Mouse (Mus musculus): ENCODE measurements around the gene Sfxn5.
A peak's percentile ranks its signal among the peaks of the same experiment; 100 is the strongest.

Sfxn5 gene

DNA sequence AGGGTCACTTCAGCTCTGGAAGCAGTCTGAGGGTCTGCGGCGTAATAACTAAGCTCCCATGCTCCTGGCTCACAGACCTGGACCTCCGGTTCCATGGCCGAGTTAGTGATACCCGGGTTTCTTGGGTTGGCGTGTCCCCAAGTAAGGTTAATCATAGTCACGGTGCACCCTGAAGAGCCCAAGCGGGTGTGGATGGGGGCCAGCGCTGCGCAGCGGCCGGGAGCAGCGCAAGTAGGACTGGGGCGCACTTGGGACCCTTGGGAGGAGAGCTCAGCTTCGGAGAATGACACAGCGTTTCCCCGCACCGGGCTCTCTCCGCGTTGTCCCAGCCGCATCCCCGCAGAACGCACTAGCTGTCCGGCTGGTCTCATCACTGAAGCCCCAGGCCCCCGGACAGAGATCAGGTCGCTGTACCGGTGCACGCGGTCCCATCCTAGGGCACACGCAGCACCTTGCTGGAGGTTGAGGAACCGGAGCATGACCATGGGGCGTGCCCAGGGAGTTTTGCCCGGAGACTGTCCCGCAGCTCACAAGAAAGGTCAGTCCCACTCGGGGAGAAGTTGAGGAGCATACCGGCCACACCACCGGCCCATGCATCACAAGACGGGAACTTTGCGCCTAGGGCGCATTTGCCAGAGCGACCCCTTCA lies 747 bp downstream of the Sfxn5 start:
- DNase-seq, result peak; percentile 96

GRCm38 (mm10) chr6:85331736-85332135 lies 1.5 kb downstream of the Sfxn5 start:
- no peak for DNase-seq

DNA sequence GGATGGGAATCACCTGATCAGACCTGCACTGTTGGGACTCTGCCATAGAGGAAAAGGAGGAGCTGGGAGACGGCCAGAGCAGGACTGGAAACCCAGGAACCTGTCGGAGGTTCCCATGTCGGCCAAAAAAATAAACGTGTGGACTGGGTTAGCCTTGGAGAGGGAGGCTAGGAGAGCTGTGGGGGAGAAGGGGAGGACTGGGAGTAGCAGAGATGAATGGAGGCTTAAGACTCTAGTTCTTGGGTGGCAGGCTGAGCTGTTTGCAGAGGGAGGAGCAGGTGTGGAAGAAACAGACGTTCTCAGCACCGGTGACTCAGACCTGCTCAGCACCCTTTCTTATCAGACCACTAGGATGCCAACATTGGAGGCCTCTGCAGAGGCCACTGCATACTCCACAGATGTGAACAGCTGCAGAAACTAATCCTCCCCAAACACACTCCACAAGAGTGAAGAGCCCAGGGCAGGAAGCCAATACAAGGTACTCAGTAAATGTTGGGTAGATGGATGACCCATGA lies 1.9 kb downstream of the Sfxn5 start:
- DNase-seq, result peak; percentile 94

- no peak for DNase-seq
Measured at GRCm38 (mm10) chr6:85329666-85330185, 3.5 kb downstream of the Sfxn5 start.

GRCm38 (mm10) chr6:85326564-85326963 lies 6.7 kb downstream of the Sfxn5 start:
- DNase-seq, result no peak

DNA sequence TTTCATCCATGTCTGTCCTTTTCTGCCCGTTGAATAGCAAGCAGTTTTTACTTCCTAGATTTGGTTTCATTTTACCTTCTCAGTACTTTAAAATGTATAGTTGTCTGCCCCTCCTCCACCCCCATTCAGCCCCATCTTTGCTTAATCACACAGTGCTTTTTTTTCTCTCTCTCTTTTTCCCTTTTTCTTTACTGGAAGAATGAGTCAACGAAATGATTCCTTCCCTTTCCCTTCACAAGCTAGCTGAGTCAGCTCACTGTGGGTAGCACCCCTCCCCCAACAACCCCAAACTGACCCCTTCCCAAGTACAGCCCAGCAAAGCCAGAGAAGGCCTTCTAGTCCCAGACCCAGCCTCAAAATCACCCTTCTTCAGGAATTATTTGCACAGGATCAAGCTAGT lies 8.1 kb downstream of the Sfxn5 start:
- DNase-seq, result no peak

DNA sequence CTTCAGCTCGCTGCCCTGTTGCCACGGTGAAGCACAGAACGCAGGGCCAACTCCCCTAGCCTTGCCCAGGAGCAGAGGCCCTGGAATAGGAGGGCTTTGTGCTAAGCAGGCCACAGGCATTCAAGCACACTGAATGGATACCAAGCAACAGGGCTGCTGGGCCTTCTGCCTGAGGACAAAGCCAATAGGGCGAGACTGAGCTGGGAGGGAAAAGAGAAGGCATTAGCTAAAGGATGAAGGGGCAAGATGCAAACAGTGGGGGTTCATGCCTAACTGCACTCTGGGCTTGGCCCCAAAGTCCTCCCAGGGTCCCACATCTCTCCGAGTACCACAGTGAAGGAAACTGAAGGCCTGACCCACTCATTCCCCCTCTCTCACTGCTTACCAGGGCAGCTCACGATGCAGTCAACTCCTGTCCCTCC lies 12.8 kb downstream of the Sfxn5 start:
- DNase-seq, result no peak

- no peak for DNase-seq
Measured at GRCm38 (mm10) chr6:85316211-85316610, 17.0 kb downstream of the Sfxn5 start.

GRCm38 (mm10) chr6:85314064-85314798 lies 19.0 kb downstream of the Sfxn5 start:
- no peak for DNase-seq

- DNase-seq, result no peak
Measured at GRCm38 (mm10) chr6:85307894-85308293, 25.3 kb downstream of the Sfxn5 start.

DNA sequence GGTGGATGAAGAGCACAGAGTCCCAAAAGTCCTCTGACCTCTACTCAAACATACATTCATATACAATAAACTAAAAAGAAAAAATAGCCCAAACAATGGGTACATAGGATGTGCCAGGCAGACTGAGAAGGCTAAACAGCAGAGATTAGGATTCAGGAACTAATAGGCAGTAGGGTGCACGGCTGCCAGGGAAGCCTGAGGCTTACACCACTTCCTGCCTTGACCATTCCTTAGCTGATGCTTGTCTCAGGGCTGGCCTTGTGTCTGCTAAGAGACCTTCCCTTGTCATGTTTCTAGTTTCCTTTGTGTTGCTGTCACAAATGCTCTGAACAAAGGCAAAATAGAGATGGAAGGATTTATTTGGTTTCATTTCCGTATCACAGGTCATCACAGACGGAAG lies 26.8 kb downstream of the Sfxn5 start:
- no peak for DNase-seq

- no peak for DNase-seq
Measured at GRCm38 (mm10) chr6:85305826-85306225, 27.4 kb downstream of the Sfxn5 start.

GRCm38 (mm10) chr6:85304966-85305365 lies 28.3 kb downstream of the Sfxn5 start:
- DNase-seq, result no peak

DNA sequence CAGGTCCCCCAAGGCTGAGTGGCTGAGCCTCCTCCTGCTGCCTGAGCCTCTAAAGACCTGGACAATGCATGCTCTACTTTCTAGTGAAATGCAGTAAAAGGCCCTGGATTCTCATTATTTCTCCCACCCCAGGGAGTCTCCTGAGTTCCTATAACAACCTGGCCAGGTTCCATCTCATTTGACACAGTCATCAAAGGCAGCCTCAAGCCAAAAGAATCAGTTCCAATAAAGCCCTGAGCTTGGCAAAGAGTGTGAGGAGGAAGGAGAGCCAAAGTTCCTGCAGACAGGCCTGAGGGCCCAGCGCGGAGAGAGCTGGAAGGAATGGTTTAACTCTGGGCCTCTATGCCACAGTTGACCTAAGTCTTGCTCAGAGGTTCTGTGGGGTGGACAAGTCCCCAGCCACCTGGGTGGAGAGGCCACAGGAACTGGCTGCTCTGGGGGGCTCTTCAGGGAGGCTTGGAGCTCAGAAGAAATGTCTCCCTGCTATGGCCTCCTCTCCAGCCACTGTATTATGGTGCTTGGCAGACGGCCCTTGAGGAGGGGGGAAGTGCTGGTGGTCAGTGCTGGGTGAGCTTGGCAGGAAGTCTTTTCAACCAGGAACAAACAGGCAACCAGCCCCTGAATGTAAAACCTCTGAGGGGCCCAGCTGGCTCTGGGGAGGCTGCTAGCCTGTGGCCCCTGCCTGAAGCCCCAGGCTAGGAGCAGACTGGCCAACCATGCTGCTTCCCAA lies 30.7 kb downstream of the Sfxn5 start:
- peak; percentile 97 for DNase-seq

DNA sequence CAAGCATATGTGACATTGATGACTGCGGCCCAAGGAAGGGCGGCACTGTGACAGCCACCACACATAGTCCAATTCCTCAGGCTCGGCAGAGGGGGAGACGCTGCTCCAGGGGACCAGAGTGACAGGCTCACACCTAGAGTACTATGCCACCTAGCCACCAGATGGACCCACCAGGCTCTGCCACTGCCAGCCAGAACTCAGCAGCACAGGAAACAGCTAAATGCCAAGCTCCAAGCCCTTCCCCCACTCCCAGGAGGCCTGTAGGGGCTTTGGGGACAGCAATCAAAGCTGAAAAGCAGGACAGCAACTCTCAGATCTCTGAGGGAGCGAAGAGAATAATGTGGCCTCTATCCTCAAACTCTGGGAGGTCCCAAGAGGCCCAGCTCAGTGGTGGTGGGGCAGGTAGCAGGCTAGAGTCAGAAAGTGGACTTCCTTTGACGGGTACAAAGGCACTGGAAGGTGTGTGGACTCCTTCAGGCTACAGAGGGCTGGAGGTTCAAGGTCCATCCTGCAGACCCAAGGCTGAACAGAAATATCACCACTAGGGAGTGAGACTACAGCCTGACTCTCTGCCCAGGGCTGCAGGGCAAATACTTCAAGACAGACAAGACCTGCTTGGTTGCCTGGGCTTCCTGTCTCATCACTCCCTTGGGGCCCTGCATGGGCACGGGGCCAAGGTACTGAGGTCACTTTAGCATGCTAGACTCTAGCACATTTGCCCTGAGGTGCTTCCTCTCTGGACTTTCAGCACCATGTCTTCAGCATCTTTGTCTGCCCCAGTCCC lies 37.6 kb downstream of the Sfxn5 start:
- DNase-seq, result peak; percentile 96

- DNase-seq, result no peak
Measured at GRCm38 (mm10) chr6:85294004-85294379, 39.2 kb downstream of the Sfxn5 start.

GRCm38 (mm10) chr6:85293255-85294003 lies 39.8 kb downstream of the Sfxn5 start:
- peak; percentile 95 for DNase-seq

DNA sequence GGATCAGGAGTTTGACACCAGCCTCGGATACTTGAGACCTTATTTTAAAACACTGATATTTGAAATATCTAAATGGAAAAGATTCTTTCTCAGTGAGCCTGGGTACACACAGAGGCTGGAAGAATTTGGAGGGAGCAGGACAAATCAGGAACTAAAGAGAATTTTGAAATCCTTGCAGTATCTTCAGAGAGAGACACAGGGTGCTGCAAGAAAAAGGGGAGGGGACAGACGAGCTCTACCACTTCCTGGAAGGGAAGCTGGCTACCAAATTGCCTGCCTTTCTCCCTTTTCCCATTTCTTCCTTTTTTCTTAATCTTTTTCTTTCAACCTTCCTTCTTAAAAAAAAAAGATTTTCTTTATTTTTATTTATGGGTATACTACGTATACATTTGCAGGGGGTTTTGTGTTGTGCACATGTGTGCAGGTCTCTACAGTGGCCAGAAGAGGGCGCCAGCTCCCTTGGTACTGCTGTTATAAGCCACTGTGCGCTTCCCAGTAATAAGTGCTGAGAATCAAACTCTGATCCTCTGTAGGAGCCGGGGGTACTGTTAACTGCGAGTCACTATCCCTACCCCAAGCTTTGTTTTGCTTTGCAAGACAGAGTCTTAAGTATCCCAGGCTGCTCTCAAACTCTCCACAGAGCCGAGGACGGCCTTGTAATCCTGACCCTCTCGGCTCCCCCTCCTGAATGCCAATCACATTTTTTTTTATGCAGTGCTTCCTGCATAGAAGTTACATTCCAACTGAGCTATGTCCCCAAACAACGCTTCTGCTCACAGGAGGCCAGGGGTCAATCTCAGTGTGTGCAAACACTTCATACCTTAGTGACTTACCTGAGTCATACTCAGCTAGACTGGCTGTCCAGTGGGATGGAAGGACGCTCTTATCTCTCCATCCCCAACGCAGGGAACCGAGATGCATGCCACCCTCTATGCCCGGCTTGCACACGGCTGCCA lies 42.1 kb downstream of the Sfxn5 start:
- no peak for DNase-seq

DNA sequence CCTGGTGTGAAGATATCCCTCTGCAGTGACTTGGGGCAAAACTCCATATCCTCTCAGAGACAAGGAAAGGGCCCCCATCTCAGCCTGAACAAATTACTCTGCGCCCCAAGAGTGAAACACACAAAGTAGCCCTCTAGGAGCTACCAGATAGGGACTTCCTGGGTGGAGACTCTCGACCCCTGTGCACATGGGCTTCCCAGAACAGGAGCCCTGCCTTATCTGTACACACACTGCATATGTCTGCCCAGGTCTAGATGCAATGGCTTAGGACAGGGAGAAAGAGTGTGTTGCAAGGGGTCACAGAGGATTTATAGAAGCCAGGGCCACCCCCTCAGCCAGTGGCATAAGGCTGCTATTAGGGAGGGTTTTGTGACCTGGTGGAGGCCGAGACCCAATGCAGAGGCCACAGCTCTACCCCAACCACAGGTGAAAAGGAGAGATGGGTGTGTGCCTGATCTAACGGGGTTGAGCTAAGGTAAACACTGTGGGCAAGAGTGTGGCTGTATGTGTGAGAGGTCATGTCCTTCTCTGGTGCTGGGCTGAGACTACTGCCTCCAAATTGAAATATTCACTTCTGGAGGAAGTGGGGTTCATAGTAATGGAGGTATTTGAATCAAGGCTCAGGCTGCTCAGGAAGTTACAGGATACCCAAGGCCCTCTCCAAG lies 44.9 kb downstream of the Sfxn5 start:
- DNase-seq, result no peak
